Mouse (Mus musculus) embryo, embryonic 11 days (tissue): ENCODE measurements around the gene Rnd3.
A peak's percentile ranks its signal among the peaks of the same experiment; 100 is the strongest.

Source experiments
- DNase-seq: peaks from one replicate; pipeline ENCODE4 v3.0.0-alpha.2; 2015

The Rnd3 gene

DNA sequence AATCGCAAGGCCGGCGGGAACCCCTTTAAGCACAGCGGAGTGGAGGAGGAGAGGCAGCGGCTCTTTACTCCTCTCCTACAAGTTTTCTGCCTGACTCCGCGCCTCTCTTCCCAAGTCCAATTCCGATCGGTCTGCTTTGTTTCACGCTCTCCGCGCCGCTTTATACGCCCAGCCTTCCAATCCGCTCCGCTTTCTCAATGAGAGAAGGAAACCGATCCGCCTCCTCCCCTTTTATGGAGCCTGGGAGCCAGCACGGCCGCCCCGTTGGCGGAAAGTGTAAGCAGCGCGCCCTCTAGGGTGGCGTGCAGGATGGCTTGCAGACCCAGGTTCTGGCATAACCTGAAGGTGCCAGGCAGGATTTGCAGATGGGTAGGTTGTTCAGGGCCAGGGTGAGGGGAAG, at the start of gene Rnd3:
Rnd3 (minus strand) TSS at position 137 of the 400 bp plus-strand sequence.
- DNase-seq: peak; percentile 99

DNA sequence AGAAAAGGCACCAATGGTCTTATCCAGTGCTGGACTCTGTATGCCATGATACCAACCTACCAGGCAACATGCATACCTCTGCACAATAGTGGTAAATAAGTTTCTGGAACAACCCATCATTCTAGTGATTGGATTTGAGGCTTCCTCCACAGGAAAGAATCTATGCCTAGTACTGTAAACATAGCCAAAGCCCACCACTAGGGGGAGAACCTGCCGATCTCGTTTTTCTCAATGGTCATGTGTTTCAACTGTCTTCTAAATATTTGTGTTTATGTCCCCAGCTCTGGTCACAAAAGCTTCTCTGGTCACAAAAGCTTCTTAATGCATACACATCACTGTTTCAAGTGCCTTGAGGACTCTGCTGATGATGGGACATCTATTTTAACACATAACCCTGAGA, 43.4 kb upstream of the Rnd3 start:
- DNase-seq: no peak

DNA sequence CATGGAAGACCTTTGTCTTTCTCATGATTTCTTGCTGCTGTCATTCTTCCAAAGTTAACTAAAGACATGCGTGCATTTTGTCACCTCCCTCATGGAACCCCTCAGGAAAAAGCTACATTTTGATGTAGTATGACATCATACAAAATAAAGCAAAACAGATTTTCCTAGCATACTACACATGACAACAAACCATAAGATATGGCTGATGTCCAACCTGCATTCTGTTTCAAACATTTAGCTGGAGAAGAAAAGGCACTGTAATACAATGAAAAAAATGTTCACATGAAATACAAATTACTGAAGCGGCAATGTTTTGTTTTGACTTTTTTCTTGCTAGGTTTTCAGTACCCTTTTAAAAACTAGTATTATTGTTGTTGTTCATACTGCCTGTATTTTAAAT, 36.9 kb upstream of the Rnd3 start:
- no peak for DNase-seq

DNA sequence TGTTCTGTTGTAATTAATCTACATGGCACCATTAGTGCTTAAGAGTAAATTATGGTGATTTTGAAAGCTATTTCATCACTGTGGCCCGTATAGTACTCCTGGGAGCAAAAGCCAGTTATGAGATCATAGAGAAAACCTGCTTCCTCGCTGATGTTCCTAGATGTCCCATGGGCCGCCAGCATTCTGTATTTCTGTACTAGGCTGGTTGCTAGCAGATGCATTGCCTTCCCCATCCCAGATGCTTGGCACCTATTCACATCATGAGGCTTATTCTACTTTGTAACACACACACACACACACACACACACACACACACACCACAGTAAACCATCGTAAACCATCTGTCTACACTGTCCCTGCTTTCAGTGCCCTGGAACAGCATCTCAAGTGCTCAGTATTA, 34.1 kb upstream of the Rnd3 start:
- no peak for DNase-seq

DNA sequence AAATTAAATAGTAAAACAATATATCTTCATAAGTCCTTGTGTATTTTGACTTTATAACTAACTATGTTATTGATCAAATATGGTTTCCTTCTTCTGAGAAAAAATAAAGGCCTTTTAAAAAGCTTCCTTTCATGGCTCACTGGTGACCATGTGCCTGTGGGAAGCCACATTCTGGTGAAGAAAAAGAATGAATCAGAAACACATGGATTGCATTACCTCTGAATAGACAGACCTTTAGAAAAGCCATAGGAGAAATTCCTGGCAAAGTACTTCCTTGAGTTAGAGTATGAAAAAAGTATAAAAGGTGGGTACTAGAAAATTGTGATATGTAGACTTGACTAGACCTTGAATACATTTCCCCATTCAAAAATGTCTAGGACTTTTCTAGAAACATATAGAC, 32.5 kb upstream of the Rnd3 start:
- DNase-seq: peak; percentile 32

DNA sequence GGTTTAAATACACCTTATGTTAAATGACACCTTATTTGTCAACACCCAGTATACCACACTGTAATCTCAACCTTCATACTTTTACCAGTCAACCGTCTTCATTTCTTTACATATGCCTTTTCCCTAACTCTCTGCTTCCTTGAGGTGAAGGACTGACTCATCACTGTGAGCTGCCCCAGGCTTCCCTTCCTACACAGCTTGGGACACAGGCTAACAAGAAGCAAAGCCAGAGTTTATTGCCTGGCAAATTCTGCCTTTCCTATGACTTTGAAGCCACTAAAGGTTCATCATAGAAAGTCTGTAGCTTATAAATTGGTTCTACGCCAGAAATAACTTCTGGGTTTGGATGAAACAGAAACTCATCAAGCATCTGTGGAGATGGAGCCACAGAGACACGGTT, 30.2 kb upstream of the Rnd3 start:
- no peak for DNase-seq

DNA sequence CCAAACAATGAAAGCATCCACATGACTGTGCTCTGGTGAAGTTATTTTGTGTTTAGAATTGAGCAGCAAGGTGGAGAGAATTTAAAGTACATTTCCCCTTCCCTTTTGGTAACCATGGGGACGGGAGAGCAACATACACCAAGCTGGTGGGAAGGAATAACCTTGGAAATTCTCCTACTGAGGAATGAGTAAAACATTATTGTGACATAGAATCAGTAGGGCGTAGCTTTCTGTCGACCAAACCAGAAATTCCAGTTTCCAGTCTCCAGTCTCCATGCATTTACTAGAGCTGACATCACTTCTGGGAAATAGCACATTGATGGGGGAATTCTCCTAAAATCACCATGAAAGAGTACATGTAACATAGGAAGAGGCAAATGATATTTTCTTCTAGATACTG, 28.7 kb upstream of the Rnd3 start:
- no peak for DNase-seq

DNA sequence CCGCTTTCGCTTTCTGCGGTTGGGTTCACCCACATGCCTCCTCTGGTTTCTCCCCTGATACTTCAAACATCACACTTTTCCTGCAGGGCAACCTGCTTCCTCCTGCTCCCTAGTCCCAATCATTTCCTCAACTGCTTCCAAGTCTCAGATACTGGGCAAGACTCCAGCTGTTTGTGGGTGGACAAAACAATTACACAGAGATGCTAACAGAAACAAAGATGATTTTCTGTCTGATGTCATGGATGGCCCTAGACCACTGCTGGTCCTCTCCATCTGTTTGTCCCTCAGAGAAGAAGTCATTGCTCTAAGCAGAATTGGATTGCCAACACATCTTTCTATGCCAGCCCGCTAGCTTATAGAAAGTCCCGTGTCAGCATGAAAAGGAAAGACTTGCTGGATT, 26.4 kb upstream of the Rnd3 start:
- no peak for DNase-seq

DNA sequence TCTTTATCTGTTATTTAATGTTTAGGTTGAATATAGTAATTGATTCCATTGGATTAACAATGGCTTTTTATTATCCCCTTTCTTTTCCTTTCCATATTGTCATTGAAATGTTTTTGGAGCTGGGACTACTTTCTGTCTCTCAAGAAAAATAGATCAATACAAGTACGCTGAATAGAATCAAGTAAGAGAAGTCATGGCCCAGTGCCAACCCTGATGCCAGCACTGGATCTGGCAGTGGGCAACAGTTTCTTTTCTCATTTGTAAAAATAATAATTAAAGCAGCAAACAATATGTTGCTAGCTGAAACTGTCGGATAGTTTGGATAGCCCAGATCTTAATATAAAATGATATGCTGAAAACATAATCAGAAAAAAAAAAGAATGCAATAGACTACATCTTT, 12.2 kb upstream of the Rnd3 start:
- no peak for DNase-seq

DNA sequence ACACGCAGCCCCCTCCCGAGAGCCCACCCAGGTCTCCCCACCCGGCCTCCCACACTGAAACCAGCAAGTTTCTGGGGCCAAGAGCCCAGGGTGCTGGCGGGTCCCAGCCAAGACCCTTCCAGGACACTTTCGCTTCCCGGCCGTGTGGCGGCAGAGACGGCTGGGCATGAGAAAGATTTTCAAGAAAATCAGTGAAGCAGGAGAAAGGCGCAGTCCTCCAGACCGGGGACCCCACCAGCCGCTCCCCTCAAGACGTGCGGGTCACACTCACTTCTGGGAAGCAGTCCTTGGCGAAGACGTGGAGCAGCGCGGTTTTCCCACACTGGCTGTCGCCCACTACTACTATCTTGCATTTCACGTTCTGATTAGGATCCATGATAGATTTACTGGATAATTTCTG, 457 bp downstream of the Rnd3 start:
- peak; percentile 56 for DNase-seq

DNA sequence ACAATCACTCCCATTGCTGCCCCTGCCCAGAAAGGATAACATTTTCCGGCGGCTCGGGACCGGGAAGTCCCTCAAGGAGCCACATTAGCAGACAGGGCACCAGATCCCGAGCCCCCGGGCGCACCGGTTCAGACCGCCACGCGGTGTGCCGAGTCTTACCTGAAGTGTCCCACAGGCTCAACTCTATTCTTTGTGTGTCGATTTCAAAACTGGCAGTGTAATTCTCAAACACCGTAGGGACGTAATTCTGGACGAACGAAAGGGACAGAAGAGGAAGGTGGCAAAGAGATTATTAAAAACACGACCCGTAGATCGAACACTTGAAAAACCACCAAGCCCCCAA, 875 bp downstream of the Rnd3 start:
- DNase-seq: no peak

DNA sequence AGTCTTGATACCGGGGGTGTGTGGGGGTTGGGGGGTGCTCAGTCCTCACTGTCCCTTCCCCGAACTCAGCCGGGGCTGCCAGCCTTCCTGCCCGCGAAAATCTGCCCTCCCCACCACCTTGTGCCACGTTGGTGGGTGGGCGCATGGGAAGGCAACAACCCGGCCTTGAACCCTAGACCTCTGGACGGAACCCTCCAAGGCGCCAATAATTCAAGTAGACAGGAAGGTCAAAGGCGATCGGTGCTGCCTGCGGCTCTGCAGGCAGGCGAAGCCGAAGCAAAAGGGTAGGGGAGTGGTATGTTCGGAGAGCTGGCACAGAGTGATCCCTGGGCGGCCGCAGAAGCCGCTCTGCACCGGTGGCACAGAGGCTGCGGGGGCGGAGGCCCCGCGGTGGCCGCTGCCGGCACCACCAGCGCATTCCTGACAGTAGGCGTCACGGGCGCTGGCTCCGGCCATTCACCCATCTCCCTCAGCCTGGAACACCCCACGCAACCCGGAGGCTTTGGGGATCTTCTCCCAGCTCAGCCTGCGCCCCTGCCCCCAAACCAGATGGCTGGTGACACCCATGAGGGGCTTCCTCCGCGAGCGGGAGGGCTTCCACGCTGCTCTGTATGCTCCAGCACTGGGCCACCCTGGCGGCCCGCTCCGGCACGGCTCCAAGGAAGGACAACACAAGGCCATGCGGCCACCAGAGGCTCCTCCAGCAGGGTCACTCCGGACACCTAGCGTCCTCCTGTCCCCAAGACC, 1.4 kb downstream of the Rnd3 start:
- DNase-seq: peak; percentile 81

DNA sequence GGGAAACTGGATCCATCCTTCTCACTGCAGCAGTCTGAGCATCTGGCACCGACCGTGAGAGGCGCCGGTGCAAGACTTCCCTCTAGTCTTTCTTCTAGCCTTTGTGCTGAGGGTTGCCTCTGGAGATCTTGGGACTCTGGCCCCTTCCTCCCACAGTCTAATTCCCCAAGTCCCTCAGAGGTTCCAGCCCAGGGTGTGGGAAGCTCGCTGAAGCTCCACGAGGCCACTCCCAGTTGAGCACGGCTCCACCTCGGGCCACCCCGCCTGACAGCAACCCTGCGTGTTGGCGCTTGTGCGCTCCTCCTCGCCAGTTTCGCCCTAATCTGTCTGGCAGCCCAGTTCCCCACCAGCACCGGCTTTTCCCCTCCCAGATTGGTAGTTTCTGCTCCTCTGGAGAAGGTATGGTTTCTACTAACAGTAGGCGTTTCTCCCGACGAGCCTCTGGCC, 2.0 kb downstream of the Rnd3 start:
- DNase-seq: peak; percentile 82

DNA sequence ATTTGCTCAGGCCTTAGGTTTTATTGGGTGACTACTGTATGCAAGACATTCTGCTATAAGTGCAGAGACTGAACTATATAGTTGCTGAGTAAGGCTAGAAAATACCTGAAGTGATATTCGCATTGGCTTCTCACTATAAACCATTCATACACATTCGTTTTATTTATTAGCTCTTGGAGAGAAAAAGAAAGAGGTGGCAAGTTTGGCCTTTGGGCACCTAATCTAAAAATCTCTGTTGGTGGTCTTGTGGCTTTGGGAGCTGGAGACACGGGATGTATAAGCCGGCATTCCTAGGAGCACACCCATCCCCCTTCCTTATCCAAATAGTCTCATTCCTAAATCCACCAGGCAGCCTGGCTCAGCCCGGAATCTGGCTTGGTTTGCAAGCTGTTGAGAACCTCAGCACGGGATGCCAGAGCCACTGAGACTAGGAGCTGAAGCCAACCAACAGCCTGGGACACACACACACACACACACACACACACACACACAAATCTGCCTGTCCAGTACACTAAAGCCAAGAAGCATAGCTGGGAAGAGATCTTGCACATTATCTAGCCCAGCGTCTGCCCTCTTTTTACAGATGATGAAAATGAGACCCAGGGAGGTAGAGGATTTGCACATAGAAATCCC, 3.0 kb downstream of the Rnd3 start:
- peak; percentile 80 for DNase-seq

DNA sequence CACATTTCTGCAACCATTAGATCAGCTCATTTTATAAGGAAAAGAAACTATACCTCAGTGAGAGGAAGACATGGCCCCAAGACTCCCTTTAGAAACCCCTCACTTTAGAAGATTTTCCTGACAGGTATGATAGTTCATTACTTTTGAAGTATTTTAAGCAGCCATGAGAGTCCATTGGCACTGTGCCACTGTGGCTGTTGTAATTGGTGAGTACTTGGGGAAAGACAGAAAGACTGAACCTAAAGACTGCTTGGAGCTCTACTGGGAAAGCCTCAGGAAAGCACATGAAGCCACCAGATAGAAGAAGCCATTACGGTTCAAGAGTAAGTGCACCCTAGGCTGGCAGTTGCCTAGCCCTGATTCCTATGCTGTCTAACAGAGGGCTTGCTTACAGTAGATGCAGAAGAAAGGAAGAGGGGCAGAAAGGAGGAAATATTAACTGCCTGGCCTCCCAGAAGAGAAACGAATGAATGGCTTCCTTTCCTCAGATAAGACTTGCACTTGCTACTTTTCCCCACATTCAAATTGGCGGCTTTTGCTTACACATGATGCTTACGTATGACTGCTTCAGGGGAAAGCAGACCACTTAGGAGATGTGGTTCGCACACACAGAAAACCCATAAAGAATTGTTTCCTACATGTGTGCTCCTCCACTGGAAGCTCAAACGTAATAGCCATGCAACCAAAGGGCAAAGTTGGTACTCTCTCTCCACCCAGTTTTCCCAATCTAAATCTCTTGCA, 4.4 kb downstream of the Rnd3 start:
- DNase-seq: no peak

DNA sequence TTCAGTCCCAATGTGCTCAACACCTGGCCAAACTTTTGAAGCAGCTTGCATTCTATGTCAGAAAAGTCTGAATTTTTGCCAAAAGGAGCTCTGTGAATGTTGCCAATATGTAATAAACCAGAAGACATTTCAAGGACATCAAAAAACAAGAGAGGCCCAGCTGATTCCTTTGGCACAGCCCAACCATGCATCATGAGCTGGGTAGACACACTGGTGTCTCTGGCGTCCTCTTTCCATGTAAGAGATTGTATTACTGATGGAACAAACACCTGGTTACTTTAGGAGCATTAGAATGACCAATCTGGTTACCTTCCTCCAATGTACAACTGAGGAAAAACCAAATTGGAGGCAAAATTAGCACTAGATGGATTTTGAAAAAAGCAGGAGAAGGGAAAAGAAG, 6.5 kb downstream of the Rnd3 start:
- DNase-seq: no peak

DNA sequence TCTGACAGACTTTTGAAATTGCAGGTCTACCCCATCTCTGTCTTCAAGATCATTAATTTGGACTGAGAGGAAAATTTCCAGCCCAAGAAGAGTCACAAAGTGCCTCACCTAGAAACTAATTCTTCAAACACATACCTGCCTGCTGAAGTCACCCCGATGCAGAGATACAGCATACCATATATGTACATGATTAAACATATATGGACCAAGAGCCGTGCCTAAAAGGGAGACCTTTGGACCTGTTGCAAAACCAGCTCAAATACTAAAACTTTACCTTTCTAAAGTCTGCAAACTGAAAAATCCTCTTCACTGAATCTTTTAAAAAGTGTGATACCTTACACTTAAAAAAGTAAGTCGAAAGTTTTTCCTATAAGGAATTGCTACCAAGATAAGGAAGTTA, 7.6 kb downstream of the Rnd3 start:
- no peak for DNase-seq

DNA sequence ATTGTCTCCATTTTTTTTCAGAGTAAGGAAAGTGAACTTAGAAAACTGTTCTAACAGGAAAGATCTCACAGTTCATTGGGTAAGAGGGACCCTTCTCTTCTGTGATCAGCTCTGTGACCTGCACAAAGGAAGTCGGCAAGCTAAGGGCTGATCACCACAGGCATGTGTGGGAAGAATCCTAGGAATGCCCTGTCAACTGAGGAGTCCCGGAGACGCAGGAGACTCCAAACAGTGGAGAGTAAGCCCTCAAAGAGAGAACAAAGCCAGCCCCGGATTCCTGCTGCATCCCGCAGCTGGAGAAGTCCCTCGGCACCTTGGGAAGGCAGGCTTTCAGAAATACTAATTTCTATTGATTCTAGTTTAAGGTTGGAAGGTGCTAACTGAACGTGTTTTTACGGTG, 8.4 kb downstream of the Rnd3 start:
- DNase-seq: peak; percentile 83

DNA sequence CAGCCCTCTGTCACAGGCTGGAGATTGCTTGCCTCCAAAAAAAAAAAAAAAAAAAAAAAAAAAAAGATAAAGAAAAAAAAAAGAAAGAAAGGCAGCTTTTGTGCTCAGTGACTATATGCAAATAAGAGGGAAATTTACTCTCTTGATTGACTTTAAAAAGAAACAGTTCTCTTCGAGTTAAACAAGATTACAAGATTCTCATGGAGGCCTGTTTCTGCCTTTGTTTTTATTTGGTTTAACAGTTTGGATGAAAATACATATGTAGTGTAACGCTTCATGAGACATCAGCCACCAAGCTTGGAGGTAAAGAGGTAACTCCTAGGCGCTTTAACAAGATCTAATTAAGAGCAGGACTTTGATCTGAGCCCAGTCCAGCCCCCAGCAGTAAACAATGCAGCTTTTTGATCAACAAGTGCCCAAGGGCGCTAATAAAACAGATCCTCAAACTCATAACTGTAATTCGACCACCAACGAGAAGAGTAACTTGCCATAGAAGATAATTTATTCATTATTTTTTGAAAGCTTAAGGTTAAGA, 8.9 kb downstream of the Rnd3 start:
- peak; percentile 32 for DNase-seq

DNA sequence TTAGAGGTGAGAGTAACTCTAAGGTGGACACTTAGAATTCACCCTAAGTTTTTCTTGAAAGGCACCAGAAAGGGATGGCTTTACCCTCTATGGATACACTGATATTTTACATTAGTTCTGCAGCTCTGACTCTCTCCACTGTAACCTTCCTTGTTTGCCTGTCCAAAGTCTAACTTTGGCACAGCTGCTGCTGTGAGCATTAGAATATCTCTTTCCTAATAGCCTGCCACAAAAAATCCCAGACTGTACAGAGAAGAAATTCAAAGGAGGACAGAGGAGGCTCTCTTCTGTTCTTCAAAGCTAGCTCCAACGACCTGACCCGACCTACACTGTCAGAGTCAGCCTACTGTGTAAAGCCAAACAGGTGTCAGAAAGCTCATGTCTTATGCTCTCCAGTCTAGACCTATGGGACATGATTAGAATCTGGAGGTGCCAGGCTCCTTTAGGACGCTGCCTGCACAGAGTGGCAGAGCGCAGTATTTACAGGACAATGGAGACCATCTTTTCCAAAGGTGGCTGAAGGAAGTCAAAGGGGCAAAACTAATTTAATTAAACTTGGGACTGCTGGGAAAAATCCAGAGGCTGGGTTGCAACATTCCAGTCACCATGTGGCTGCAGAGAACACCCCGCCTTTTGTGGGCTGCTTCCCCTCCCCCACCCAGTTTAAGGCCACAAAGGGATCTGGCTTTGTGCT, 9.5 kb downstream of the Rnd3 start:
- DNase-seq: peak; percentile 88

DNA sequence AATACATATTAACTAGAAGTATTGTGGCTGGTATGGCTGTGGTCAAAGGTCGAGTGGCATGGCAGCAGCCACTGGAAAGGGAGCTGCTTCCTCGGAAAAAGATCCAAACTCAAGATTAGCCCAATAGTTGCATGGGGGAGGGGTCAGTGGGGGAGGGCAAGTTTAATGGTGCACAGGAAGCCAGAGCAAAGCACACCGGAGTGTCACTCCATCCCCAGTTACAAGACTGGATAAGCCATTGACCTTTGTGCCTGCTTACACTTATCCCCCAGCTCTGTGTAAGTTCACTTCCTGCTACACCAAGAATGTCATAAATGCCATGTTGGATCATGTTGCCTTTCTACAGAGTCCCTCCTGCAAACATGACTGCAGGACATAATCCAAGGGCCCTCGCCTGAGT, 11.2 kb downstream of the Rnd3 start:
- peak; percentile 39 for DNase-seq

DNA sequence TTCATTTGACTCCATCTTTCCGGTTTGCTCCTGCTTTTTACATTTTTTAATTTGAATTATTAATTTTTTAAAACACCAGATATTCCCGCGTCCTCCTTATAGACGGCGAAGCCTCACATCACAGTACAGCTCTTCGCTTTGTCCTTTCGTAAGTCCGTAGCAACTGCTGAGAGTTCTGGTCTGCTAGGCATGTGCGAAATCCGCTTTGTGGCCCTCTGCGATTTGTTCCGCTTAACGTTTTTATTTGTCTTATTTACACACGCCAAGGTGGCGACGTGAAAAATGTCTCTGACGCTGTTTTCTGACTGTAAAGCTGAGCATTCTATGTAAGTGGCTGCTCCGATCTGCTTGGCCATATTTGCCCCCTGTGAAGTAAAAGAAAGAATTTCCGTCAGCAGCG, 16.7 kb downstream of the Rnd3 start:
- DNase-seq: no peak

DNA sequence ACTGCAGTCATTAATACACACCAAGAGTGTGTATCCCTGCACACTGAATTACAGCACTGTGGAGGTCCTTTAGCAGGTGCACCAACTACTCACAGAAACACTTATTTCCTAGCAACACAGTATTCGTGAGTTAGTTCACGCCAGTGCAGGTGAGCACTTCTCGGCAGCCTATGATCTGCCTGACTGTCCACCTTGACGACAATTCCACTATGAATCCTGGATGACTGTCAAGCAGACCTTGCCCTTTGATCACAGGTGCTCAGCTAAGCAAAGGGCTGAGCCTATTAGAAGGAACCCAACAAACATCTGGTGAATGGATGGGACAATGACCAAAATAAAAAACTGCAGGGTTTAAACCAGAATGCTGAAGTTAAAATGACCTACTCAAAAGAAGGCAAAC, 20.8 kb downstream of the Rnd3 start:
- no peak for DNase-seq
